Mouse (Mus musculus) C2C12 (cell line): Measurements from ENCODE around the gene Lrrc15.

Experiments
- CTCF ChIP-seq: IDR thresholded peaks from one replicate; pipeline ENCODE4 v1.5.1; 2011; ENCODE audit not compliant: control insufficient read depth, insufficient read depth, insufficient read length
- MAX ChIP-seq: IDR thresholded peaks from one replicate; pipeline ENCODE4 v1.6.1; 2011; ENCODE audit warnings: mild to moderate bottlenecking, control low read depth
- MYOD1 ChIP-seq: IDR thresholded peaks from one replicate; pipeline ENCODE4 v1.6.1; 2011; ENCODE audit warnings: low read depth; ENCODE audit not compliant: control insufficient read depth, insufficient read length

DNA sequence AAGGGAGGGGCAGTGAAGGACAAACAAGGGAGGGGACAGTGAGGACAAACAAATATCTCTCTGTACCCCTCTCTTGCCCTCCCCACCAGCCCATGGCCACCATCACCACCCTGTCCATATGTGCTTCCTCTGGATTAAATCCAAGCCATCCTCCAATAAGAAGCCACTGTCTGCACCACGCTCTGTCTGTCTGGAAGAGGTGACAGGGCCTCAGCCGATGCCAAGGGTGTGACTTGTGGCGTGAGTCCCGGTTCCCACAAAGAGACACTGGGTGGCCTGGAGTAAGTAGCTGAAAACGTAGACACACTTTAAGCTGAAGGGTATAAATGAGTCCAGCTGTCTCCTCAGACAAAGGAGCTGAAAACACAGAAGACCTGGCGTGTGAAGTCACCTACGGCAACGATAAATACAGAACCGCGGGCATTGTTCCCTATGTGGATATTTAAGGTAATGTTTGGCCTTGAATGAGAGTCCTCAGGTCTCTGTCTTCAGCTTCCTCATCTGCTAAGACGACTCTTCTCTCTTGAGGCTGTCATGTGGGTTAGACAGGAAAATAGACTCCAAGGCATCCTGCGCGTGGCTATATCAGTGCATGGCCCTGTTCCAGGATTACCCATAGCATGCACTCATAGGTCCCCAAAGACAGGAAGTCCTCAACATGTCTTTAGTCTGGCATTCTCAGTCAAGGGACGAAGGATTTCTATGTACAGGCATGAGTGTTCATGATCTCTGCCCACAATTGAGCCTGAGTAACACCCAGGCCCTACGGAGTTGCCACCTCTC lies 7.3 kb downstream of the Lrrc15 start:
- TF ChIP-seq CTCF (no peak), MYOD1 (no peak), MAX (no peak)
